Mouse (Mus musculus) cerebellum, adult 2 months (tissue): ENCODE results near the gene Larp4b.

Source experiments
- CTCF ChIP-seq: fragments of 200-500 bp; IDR thresholded peaks from 2 replicates; pipeline ENCODE4 v1.5.1; 2011; ENCODE audit warnings: low read depth, mild to moderate bottlenecking, control low read depth, low read length, moderate library complexity, borderline replicate concordance; ENCODE audit not compliant: insufficient read depth
- POLR2A ChIP-seq: fragments of 200-500 bp; IDR thresholded peaks from 2 replicates; pipeline ENCODE4 v1.6.1; 2011; ENCODE audit warnings: low read length, control low read depth, borderline replicate concordance; ENCODE audit not compliant: insufficient read depth

GRCm38 (mm10) chr13:9057277-9057676 is 36.4 kb upstream of the Larp4b start:
- TF ChIP-seq CTCF (no peak), POLR2A (no peak)
